Mouse (Mus musculus) forebrain, embryonic 13.5 days (tissue): ENCODE measurements at regions not wholly inside any gene's neighbourhood (a gene's known extent, or its start where the extent isn't known, plus 50 kb on each side); places are given as distances from the start of the nearest gene placed in this dataset.
"Not testable (repeated sequence)": the region's sequence is repeated elsewhere in the genome, so short reads cannot be mapped to it uniquely, and the experiment has no call there.

Experiments
- ATAC-seq: fragments of 200-750 bp; cut with Nextera tagmentation; 2 replicates; pipeline ENCODE4 v1.8.0; 2017
- H3K27ac ChIP-seq: fragments of 300-500 bp; sonication (generic); 2 replicates; pipeline ENCODE4 v1.5.1; 2015; ENCODE audit warnings: inconsistent platforms, mild to moderate bottlenecking, moderate library complexity
- H3K27me3 ChIP-seq: fragments of 300-500 bp; sonication (generic); 2 replicates; pipeline ENCODE4 v1.6.1; 2015; ENCODE audit warnings: mild to moderate bottlenecking, inconsistent platforms
- H3K36me3 ChIP-seq: fragments of 300-500 bp; sonication (generic); 2 replicates; pipeline ENCODE4 v1.6.1; 2015; ENCODE audit warnings: mild to moderate bottlenecking, inconsistent platforms; ENCODE audit not compliant: poor library complexity, severe bottlenecking
- H3K4me1 ChIP-seq: fragments of 300-500 bp; sonication (generic); 2 replicates; pipeline ENCODE4 v1.6.1; 2015; ENCODE audit warnings: inconsistent platforms
- H3K4me2 ChIP-seq: fragments of 300-500 bp; sonication (generic); 2 replicates; pipeline ENCODE4 v1.6.1; 2015; ENCODE audit warnings: inconsistent platforms, mild to moderate bottlenecking, moderate library complexity
- H3K4me3 ChIP-seq: fragments of 300-500 bp; sonication (generic); 2 replicates; pipeline ENCODE4 v1.5.1; 2015; ENCODE audit warnings: mild to moderate bottlenecking, inconsistent platforms
- H3K9ac ChIP-seq: fragments of 300-500 bp; sonication (generic); 2 replicates; pipeline ENCODE4 v1.6.1; 2015; ENCODE audit warnings: mild to moderate bottlenecking, inconsistent platforms
- H3K9me3 ChIP-seq: fragments of 300-500 bp; sonication (generic); replicated peaks from 2 replicates; pipeline ENCODE4 v1.6.1; 2016; ENCODE audit warnings: inconsistent platforms
- WGBS: fragments of 180-500 bp; shearing (Covaris S2); methylation state at CpG from one replicate; pipeline ENCODE4 v1.1.7; 2015; 5-methylcytosine and 5-hydroxymethylcytosine counted together

GRCm38 (mm10) chr1:96189776-96190175, 522.4 kb upstream of the St8sia4 start:
- H3K36me3 ChIP-seq, H3K9ac ChIP-seq, H3K4me3 ChIP-seq, H3K4me1 ChIP-seq, H3K27ac ChIP-seq, ATAC-seq, H3K4me2 ChIP-seq, H3K27me3 ChIP-seq, H3K9me3 ChIP-seq: not testable (repeated sequence)
- WGBS, result 91% methylated on average over 1 of the region's 1 CpGs

- no peak overlapping the region for H3K4me2 ChIP-seq
- H3K9me3 ChIP-seq, result no peaks in the 10 kb centered on the region
- ATAC-seq, result no peak
- no peaks in the 10 kb centered on the region for H3K4me1 ChIP-seq
- H3K9ac ChIP-seq, result no peak overlapping the region
- H3K36me3 ChIP-seq, result no peaks in the 10 kb centered on the region
- H3K4me3 ChIP-seq, result no peak overlapping the region
- no peak overlapping the region for H3K27ac ChIP-seq
- no peaks in the 10 kb centered on the region for H3K27me3 ChIP-seq
- WGBS, result 81% methylated on average over 2 of the region's 2 CpGs
These were observed 499.4 kb upstream of the St8sia4 start for GRCm38 (mm10) chr1:96166767-96167166.

DNA sequence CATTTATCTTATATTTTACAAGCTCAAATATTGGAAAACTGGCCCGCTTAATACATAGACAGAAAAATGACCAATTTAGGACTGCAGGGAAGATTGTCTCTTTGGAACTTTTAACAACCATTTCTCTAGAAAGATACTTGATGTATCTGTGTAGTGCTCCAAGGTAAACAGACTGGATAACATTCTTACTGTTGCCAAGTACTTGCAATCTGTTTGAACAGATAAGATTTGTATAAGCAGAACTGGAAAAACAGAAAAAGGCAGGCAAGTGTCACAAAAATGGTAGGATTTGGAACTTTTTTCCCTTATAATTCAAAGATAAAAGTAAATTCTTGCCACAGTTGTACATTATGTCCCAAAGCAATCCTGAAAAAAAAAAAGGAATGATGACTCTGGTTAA, 488.1 kb upstream of the St8sia4 start:
- Histone ChIP-seq H3K27me3 (no peaks in the 10 kb centered on the region), H3K4me3 (no peak overlapping the region), H3K36me3 (no peaks in the 10 kb centered on the region), H3K4me1 (no peaks in the 10 kb centered on the region), H3K4me2 (no peak overlapping the region), H3K27ac (no peak overlapping the region), H3K9me3 (no peaks in the 10 kb centered on the region), H3K9ac (no peak overlapping the region)
- WGBS, result 92% methylated on average over 1 of the region's 1 CpGs
- no peak for ATAC-seq

- ATAC-seq, result no peak
- no peak overlapping the region for H3K27ac ChIP-seq
- H3K9ac ChIP-seq, result no peak overlapping the region
- H3K9me3 ChIP-seq, result no peaks in the 10 kb centered on the region
- no peak overlapping the region for H3K4me2 ChIP-seq
- WGBS, result 88% methylated on average over 1 of the region's 1 CpGs
- H3K4me1 ChIP-seq, result no peaks in the 10 kb centered on the region
- H3K4me3 ChIP-seq, result no peak overlapping the region
- H3K36me3 ChIP-seq, result no peaks in the 10 kb centered on the region
- H3K27me3 ChIP-seq, result no peaks in the 10 kb centered on the region
These were observed 461.2 kb upstream of the St8sia4 start for GRCm38 (mm10) chr1:96128618-96129017.

GRCm38 (mm10) chr1:96107986-96108385, 440.6 kb upstream of the St8sia4 start:
- H3K4me3 ChIP-seq, result no peak overlapping the region
- H3K9me3 ChIP-seq, result no peaks in the 10 kb centered on the region
- H3K27ac ChIP-seq, result no peak overlapping the region
- ATAC-seq, result no peak
- H3K9ac ChIP-seq, result no peak overlapping the region
- no peaks in the 10 kb centered on the region for H3K36me3 ChIP-seq
- no peak overlapping the region for H3K4me2 ChIP-seq
- no peaks in the 10 kb centered on the region for H3K27me3 ChIP-seq
- 95% methylated on average over 2 of the region's 2 CpGs for WGBS
- no peaks in the 10 kb centered on the region for H3K4me1 ChIP-seq

DNA sequence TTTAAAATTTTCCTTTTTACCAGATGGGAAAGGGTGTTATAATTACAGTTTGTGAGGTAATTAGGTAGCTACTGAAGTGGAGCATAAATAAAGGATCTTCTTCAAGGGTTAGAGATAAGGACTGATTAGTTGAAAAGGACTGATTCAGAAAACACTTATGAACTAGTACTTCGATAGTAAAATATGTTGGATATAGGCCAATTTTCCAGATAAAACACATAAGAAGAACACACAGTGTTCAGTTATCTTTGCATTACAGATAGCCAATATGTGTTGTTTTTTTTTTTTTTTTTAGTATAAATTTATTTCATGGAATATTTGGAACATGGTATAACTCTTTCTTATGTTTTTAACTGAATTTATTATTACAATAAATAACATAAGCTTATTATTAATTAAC, 438.0 kb upstream of the St8sia4 start:
- Histone ChIP-seq H3K4me3 (no peak overlapping the region), H3K4me2 (no peak overlapping the region), H3K27ac (no peak overlapping the region), H3K27me3 (no peaks in the 10 kb centered on the region), H3K9ac (no peak overlapping the region), H3K4me1 (no peaks in the 10 kb centered on the region), H3K9me3 (no peaks in the 10 kb centered on the region), H3K36me3 (no peaks in the 10 kb centered on the region)
- 88% methylated on average over 1 of the region's 1 CpGs for WGBS
- ATAC-seq, result no peak

- H3K9ac ChIP-seq, result no peak overlapping the region
- peak; percentile 70; the same call in 1 of the 2 replicates for ATAC-seq
- WGBS, result 14% methylated on average over 2 of the region's 2 CpGs
These were observed 416.2 kb upstream of the St8sia4 start for GRCm38 (mm10) chr1:96083575-96083974.

GRCm38 (mm10) chr1:96074710-96075109, 407.3 kb upstream of the St8sia4 start:
- H3K4me1 ChIP-seq, result no peaks in the 10 kb centered on the region
- WGBS, result 87% methylated on average over 1 of the region's 1 CpGs
- no peak for ATAC-seq

More at GRCm38 (mm10) chr1:96083575-96083974, 416.2 kb upstream of the St8sia4 start:
- H3K4me1 ChIP-seq, result peaks cover 3% of the 10 kb centered on the region; the same call in 1 of the 2 replicates
- H3K27me3 ChIP-seq, result no peaks in the 10 kb centered on the region
- H3K27ac ChIP-seq, result no peak overlapping the region
- H3K9me3 ChIP-seq, result no peaks in the 10 kb centered on the region
- no peak overlapping the region for H3K4me3 ChIP-seq
- H3K4me2 ChIP-seq, result no peak overlapping the region
- no peaks in the 10 kb centered on the region for H3K36me3 ChIP-seq

GRCm38 (mm10) chr1:96061335-96061734, 394.0 kb upstream of the St8sia4 start:
- no peak overlapping the region for H3K4me2 ChIP-seq
- no peaks in the 10 kb centered on the region for H3K9me3 ChIP-seq
- no peak for ATAC-seq
- H3K9ac ChIP-seq, result no peak overlapping the region
- H3K4me3 ChIP-seq, result no peak overlapping the region
- no peak overlapping the region for H3K27ac ChIP-seq
- no peaks in the 10 kb centered on the region for H3K27me3 ChIP-seq
- no peaks in the 10 kb centered on the region for H3K4me1 ChIP-seq
- no peaks in the 10 kb centered on the region for H3K36me3 ChIP-seq

More at GRCm38 (mm10) chr1:96074710-96075109, 407.3 kb upstream of the St8sia4 start:
- Histone ChIP-seq H3K9me3 (no peaks in the 10 kb centered on the region), H3K9ac (no peak overlapping the region), H3K4me3 (no peak overlapping the region), H3K27me3 (no peaks in the 10 kb centered on the region), H3K36me3 (no peaks in the 10 kb centered on the region), H3K27ac (no peak overlapping the region), H3K4me2 (no peak overlapping the region)

DNA sequence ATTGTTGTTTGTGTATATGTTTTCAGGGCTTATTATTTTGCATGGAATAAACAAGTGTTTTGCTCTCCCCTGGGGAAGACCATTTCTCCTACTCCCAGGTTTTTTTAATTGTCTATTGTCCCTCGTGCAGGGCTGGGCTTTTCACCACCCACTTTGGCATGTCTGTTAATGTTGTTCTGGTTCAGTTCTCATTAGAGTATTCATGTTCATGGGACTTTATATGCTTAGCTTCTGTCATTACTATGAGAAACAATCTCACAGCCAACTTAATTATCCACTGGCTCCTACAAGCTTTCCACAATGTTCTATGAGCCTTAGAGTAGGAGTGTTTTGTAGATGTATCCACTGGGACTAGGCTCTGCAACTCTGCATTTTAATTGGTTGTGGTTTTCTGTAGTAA, 381.9 kb upstream of the St8sia4 start:
- Histone ChIP-seq H3K4me1 (no peaks in the 10 kb centered on the region), H3K9ac (no peak overlapping the region), H3K27me3 (no peaks in the 10 kb centered on the region), H3K4me2 (no peak overlapping the region), H3K27ac (no peak overlapping the region), H3K36me3 (no peaks in the 10 kb centered on the region), H3K4me3 (no peak overlapping the region), H3K9me3 (no peaks in the 10 kb centered on the region)
- ATAC-seq, result peak; percentile 41; the same call in 1 of the 2 replicates
- WGBS, result 45% methylated on average over 1 of the region's 1 CpGs

GRCm38 (mm10) chr1:96046556-96046955, 379.2 kb upstream of the St8sia4 start:
- H3K4me2 ChIP-seq, result no peak overlapping the region
- ATAC-seq, result peak; percentile 68; the same call in 1 of the 2 replicates
- no peak overlapping the region for H3K27ac ChIP-seq
- H3K9ac ChIP-seq, result no peak overlapping the region
- H3K36me3 ChIP-seq, result no peaks in the 10 kb centered on the region
- no peaks in the 10 kb centered on the region for H3K27me3 ChIP-seq
- H3K9me3 ChIP-seq, result no peaks in the 10 kb centered on the region
- H3K4me3 ChIP-seq, result no peak overlapping the region
- 40% methylated on average over 1 of the region's 1 CpGs for WGBS
- H3K4me1 ChIP-seq, result no peaks in the 10 kb centered on the region

DNA sequence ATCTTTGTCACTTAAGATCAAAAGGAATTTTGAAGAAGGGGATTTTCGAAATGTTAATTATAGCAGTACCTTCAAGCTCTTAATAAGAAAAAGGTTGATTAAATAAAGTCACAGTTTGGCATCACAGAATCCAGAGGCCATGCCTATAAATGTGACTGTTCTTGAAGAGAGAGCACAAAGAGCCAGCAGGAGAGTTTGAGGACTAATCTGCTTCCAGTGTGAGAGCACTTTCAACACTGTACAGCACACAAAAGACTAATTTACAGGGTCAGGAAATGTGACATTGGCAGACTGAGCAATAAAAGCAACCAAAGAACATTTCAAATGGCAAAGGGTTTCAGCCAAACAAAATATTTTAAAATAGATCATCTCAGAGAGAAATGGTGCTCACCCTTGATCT, 352.1 kb upstream of the St8sia4 start:
- Histone ChIP-seq H3K4me1 (no peaks in the 10 kb centered on the region), H3K27me3 (no peaks in the 10 kb centered on the region), H3K9ac (no peak overlapping the region), H3K4me3 (no peak overlapping the region), H3K27ac (no peak overlapping the region), H3K9me3 (no peaks in the 10 kb centered on the region), H3K36me3 (no peaks in the 10 kb centered on the region), H3K4me2 (no peak overlapping the region)
- ATAC-seq, result peak; percentile 59; the same call in 1 of the 2 replicates
- WGBS, result 16% methylated on average over 1 of the region's 1 CpGs

- Histone ChIP-seq H3K36me3 (no peaks in the 10 kb centered on the region), H3K27me3 (no peaks in the 10 kb centered on the region), H3K4me1 (no peaks in the 10 kb centered on the region), H3K27ac (no peak overlapping the region), H3K4me2 (no peak overlapping the region), H3K9ac (no peak overlapping the region), H3K9me3 (no peaks in the 10 kb centered on the region), H3K4me3 (no peak overlapping the region)
- ATAC-seq, result no peak
- WGBS, result 74% methylated on average over 3 of the region's 3 CpGs
These were observed 342.1 kb upstream of the St8sia4 start for GRCm38 (mm10) chr1:96009461-96009860.
